Mouse (Mus musculus): ENCODE data around the gene Dpp7.

- no peak for TF ChIP-seq HCFC1 (IDR thresholded peaks at IDR 0.05; ENCODE audit: borderline replicate concordance, insufficient read depth, low read length)
- TF ChIP-seq ZNF384 (IDR thresholded peaks at IDR 0.05; ENCODE audit: low read depth, low read length): no peak
- TF ChIP-seq MAFK (IDR thresholded peaks at IDR 0.05; ENCODE audit: insufficient read depth, low read depth, low read length): no peak
- TF ChIP-seq ZC3H11A (IDR thresholded peaks at IDR 0.05; ENCODE audit: borderline replicate concordance, low read depth, low read length): no peak
Observed at GRCm38 (mm10) chr2:25348162-25348561, 8.0 kb downstream of the Dpp7 start.

Measured in ES-E14 (cell line).